Mouse (Mus musculus) intestine, embryonic 16.5 days (tissue): ENCODE results near the gene Soat2. TPM values are rescaled to one million over a fixed set of nuclear protein-coding genes. Genes with fewer than 3 reads are reported as not detected.
"Not testable (repeated sequence)": the region's sequence is repeated elsewhere in the genome, so short reads cannot be mapped to it uniquely, and the experiment has no call there.

Experiments
- ATAC-seq: fragments of 200-750 bp; cut with Nextera tagmentation; 2 replicates; pipeline ENCODE4 v1.8.0; 2017; ENCODE audit warnings: moderate TSS enrichment, moderate library complexity
- H3K27ac ChIP-seq: fragments of 300-500 bp; sonication (generic); 2 replicates; pipeline ENCODE4 v1.5.1; 2014; ENCODE audit warnings: mild to moderate bottlenecking, low read length
- H3K27me3 ChIP-seq: fragments of 300-500 bp; sonication (generic); replicated peaks from 2 replicates; pipeline ENCODE4 v1.6.1; 2014; ENCODE audit warnings: low read length, control low read depth, mixed read lengths; ENCODE audit not compliant: control insufficient read depth, insufficient read depth
- H3K36me3 ChIP-seq: fragments of 300-500 bp; sonication (generic); 2 replicates; pipeline ENCODE4 v1.6.1; 2014; ENCODE audit warnings: low read length, control low read depth; ENCODE audit not compliant: control insufficient read depth, insufficient read depth
- H3K4me1 ChIP-seq: fragments of 300-500 bp; sonication (generic); 2 replicates; pipeline ENCODE4 v1.6.1; 2014; ENCODE audit warnings: low read length, control low read depth, mixed read lengths; ENCODE audit not compliant: control insufficient read depth, insufficient read depth
- H3K4me2 ChIP-seq: fragments of 300-500 bp; sonication (generic); 2 replicates; pipeline ENCODE4 v1.6.1; 2014; ENCODE audit warnings: low read depth, low read length, control low read depth
- H3K4me3 ChIP-seq: fragments of 300-500 bp; sonication (generic); 2 replicates; pipeline ENCODE4 v1.5.1; 2014; ENCODE audit warnings: mild to moderate bottlenecking, low read length
- H3K9ac ChIP-seq: fragments of 300-500 bp; sonication (generic); 2 replicates; pipeline ENCODE4 v1.6.1; 2014; ENCODE audit warnings: low read depth, low read length
- H3K9me3 ChIP-seq: fragments of 300-500 bp; sonication (generic); 2 replicates; pipeline ENCODE4 v1.6.1; 2016; ENCODE audit warnings: low read length, control low read depth; ENCODE audit not compliant: control insufficient read depth
- WGBS: fragments of 180-500 bp; shearing (Covaris S2); extraction: QIAGEN DNeasy Blood & Tissue Kit; methylation state at CpG from one replicate; pipeline ENCODE4 v1.1.7; 2014; 5-methylcytosine and 5-hydroxymethylcytosine counted together
- polyA plus RNA-seq: library from polyadenylated mRNA; unstranded; fragments of >200 nt; fragmentation: Nextera tagmentation; extraction: Ambion mirVana; gene quantifications from 2 replicates; pipeline ENCODE4 v1.2.1, GENCODE M21; 2015

Gene Soat2
- polyA plus RNA-seq, 1 experiment from 2014 or later = 25.0 TPM

DNA sequence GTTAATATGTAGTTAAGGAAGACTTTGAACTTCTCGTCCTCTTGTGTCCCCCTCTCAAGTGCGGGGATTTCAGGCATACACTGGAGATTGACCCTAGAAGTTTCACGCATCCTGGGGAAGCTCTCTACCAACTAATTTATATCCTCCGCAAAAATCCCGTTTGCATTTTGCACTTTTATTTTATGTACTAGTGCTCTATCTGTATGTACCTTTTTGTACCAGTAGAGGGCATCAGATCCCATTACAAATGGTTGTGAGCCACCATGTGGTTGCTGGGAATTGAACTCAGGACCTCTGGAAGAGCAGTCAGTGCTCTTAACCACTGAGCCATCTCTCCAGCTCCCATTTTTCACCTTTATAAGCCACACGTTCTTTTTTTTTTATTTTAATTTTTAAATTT lies 4.7 kb downstream of the Soat2 start:
- H3K36me3 ChIP-seq, H3K4me1 ChIP-seq, ATAC-seq, H3K27me3 ChIP-seq, H3K27ac ChIP-seq, H3K4me3 ChIP-seq, H3K4me2 ChIP-seq, H3K9me3 ChIP-seq, H3K9ac ChIP-seq: not testable (repeated sequence)
- WGBS = 95% methylated on average over 6 of the region's 6 CpGs

DNA sequence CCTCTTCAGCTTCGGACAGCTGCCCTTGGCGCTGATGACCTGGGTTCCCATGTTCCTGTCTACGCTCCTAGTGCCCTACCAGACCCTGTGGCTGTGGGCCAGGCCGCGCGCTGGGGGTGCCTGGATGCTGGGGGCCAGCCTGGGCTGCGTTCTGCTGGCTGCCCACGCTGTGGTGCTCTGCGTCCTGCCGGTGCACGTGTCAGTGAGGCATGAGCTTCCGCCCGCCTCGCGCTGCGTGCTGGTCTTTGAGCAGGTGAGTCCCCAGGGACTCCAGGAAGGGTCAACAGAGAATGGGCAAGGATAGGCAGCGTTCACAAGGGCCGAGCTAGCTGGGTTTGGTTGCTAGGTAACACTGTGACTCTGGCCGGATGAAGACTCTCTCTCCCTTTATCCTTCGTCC lies 6.5 kb downstream of the Soat2 start:
- H3K9me3 ChIP-seq = no peaks in the 10 kb centered on the region
- H3K4me2 ChIP-seq = no peak overlapping the region
- H3K27ac ChIP-seq = no peak overlapping the region
- H3K4me3 ChIP-seq = no peak overlapping the region
- peaks cover 3% of the 10 kb centered on the region; the same call in 1 of the 2 replicates for H3K4me1 ChIP-seq
- WGBS = 41% methylated on average over 20 of the region's 20 CpGs
- ATAC-seq = no peak
- H3K36me3 ChIP-seq = no peaks in the 10 kb centered on the region
- H3K9ac ChIP-seq = no peak overlapping the region
- H3K27me3 ChIP-seq = no peaks in the 10 kb centered on the region

DNA sequence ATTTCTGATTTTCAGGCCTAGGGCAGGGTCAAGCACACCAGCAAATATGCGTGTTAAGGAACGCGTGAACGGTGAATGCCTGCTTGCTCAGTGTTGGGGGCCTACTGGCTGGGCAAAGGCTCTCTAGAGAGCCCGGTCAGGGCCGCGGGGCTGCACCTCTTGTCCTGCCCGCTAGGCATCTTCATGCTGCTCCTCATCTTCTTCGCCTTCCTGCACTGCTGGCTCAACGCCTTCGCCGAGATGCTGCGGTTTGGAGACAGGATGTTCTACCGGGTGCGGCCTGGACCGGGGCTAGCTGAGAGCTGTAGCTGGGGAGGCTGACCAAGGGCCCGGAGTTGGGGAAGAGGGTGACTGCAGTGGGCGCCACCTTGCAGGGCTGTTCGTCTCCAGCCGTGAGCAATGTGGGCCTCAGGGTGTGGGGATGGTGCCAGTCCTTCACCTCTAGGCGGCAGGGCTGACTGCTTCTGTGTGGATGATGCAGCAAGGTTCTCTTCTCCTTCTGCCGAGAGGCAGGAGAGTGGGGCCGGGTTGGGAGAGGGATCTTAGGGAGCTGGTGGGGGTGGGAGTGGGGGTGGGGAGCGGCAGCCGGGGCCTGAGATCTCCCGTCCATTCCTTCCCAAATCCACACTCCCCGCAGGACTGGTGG lies 10.2 kb downstream of the Soat2 start:
- Histone ChIP-seq H3K9ac (no peak overlapping the region), H3K4me3 (no peak overlapping the region), H3K36me3 (no peaks in the 10 kb centered on the region), H3K4me2 (no peak overlapping the region), H3K4me1 (no peaks in the 10 kb centered on the region), H3K9me3 (no peaks in the 10 kb centered on the region), H3K27me3 (no peaks in the 10 kb centered on the region), H3K27ac (no peak overlapping the region)
- 65% methylated on average over 27 of the region's 27 CpGs for WGBS
- no peak for ATAC-seq

GRCm38 (mm10) chr15:102163900-102164693 lies 13.8 kb downstream of the Soat2 start:
- Histone ChIP-seq H3K9ac (no peak overlapping the region), H3K4me1 (peaks cover 4% of the 10 kb centered on the region; the same call in 1 of the 2 replicates), H3K9me3 (no peaks in the 10 kb centered on the region), H3K4me3 (no peak overlapping the region), H3K36me3 (no peaks in the 10 kb centered on the region), H3K27me3 (no peaks in the 10 kb centered on the region), H3K27ac (no peak overlapping the region), H3K4me2 (no peak overlapping the region)
- no peak for ATAC-seq
- WGBS = 62% methylated on average over 3 of the region's 3 CpGs

DNA sequence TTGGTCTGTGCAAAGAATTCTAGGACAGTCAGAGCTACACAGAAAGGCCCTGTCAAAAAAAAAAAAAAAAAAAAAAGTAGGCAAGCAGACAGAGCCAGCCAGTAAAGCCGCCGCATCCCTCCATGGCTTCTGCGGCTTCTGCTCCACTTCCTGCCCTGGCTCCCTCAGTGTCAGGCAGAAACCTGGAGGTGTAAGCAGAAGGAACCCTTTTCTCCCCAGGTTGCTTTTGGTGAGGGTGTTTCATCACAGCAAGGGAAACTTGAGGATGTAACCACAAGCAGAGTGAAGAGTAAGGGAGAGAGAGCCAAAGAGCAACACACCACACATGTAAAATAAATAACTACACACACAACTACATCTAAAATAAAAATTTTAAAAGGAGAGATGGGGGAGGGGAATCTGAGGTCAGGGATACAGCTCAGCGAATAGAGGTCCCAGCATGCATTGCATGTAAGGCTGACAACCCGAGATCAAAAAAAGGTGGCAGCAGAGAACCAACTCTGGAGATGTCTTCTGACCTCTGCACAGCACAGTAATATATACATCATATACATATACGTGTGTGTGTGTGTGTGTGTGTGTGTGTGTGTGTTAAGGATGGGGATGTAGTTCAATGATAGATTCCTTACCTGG lies 15.3 kb downstream of the Soat2 start:
- Histone ChIP-seq H3K4me2 (no peak overlapping the region), H3K9me3 (no peaks in the 10 kb centered on the region), H3K27me3 (no peaks in the 10 kb centered on the region), H3K9ac (no peak overlapping the region), H3K4me1 (peaks cover 4% of the 10 kb centered on the region; the same call in 1 of the 2 replicates), H3K27ac (no peak overlapping the region), H3K36me3 (no peaks in the 10 kb centered on the region), H3K4me3 (no peak overlapping the region)
- WGBS = 42% methylated on average over 6 of the region's 6 CpGs
- ATAC-seq = no peak

DNA sequence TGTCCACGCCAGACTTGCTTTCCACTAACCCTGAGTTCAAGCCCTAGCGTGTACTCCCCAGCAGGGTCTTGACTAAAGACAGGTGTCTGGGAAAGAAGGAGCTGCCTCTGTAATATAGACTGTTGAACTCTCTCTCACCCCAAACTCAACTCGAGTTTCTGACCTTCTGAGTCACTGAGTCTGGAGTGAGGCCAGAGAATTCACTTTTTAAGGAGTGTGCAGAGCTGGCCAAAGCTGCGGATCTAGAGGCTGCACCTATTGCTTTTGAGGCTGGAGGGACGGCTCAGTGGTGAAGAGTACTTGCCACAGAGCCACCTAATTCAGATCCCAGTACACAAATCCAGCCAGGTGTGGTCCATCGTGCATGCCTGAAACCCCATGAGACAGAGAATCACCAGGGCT lies 17.3 kb downstream of the Soat2 start:
- H3K4me1 ChIP-seq = peaks cover 4% of the 10 kb centered on the region; the same call in 1 of the 2 replicates
- no peaks in the 10 kb centered on the region for H3K9me3 ChIP-seq
- no peak overlapping the region for H3K27ac ChIP-seq
- no peaks in the 10 kb centered on the region for H3K36me3 ChIP-seq
- no peak overlapping the region for H3K9ac ChIP-seq
- ATAC-seq = peak; percentile 58; the same call in 1 of the 2 replicates
- H3K27me3 ChIP-seq = no peaks in the 10 kb centered on the region
- no peak overlapping the region for H3K4me3 ChIP-seq
- H3K4me2 ChIP-seq = no peak overlapping the region
- WGBS = 46% methylated on average over 6 of the region's 6 CpGs

DNA sequence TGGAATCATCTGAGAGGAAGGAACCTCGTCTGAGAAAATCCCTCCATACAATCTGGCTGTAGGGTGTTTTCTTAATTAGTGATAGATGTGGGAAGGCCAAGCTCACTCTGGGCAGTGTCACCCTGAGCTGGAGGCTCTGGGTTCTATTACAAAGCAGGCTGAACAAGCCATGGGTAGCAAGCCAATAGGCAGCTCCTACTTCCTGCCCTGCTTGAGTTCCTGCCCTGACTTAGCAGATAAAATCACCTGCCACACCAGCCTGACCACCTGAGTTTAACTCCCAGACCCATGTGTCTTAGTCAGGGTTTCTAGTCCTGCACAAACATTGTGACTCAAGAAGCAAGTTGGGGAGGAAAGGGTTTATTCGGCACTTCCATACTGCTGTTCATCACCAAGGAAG lies 18.7 kb downstream of the Soat2 start:
- 51% methylated on average over 2 of the region's 2 CpGs for WGBS
- H3K4me3 ChIP-seq = no peak overlapping the region
- H3K9ac ChIP-seq = no peak overlapping the region
- H3K9me3 ChIP-seq = no peaks in the 10 kb centered on the region
- H3K36me3 ChIP-seq = no peaks in the 10 kb centered on the region
- ATAC-seq = no peak
- H3K4me2 ChIP-seq = no peak overlapping the region
- H3K27ac ChIP-seq = no peak overlapping the region
- no peaks in the 10 kb centered on the region for H3K27me3 ChIP-seq
- peaks cover 4% of the 10 kb centered on the region; the same call in 1 of the 2 replicates for H3K4me1 ChIP-seq

GRCm38 (mm10) chr15:102173581-102173980 lies 23.3 kb downstream of the Soat2 start:
- Histone ChIP-seq H3K27ac (no peak overlapping the region), H3K27me3 (no peaks in the 10 kb centered on the region), H3K4me1 (peaks cover 2% of the 10 kb centered on the region), H3K4me2 (no peak overlapping the region), H3K9me3 (no peaks in the 10 kb centered on the region), H3K4me3 (no peak overlapping the region), H3K36me3 (no peaks in the 10 kb centered on the region), H3K9ac (no peak overlapping the region)
- WGBS = 79% methylated on average over 3 of the region's 3 CpGs
- ATAC-seq = peak; percentile 32; the same call in 1 of the 2 replicates

GRCm38 (mm10) chr15:102175736-102176319 lies 25.5 kb downstream of the Soat2 start:
- no peaks in the 10 kb centered on the region for H3K27me3 ChIP-seq
- ATAC-seq = no peak
- H3K36me3 ChIP-seq = no peaks in the 10 kb centered on the region
- no peak overlapping the region for H3K9ac ChIP-seq
- H3K4me1 ChIP-seq = peaks cover 3% of the 10 kb centered on the region
- no peaks in the 10 kb centered on the region for H3K9me3 ChIP-seq
- 87% methylated on average over 16 of the region's 16 CpGs for WGBS
- no peak overlapping the region for H3K27ac ChIP-seq
- H3K4me2 ChIP-seq = no peak overlapping the region
- no peak overlapping the region for H3K4me3 ChIP-seq
